Mouse (Mus musculus) Patski (cell line): ENCODE measurements around the gene Ptcd1. TPM values are rescaled to one million over a fixed set of nuclear protein-coding genes. Genes with fewer than 3 reads are reported as not detected.

ENCODE experiments used
- ATAC-seq: fragments of 100-300 bp; one replicate; pipeline ENCODE4 v1.8.0; 2021
- CTCF ChIA-PET: fragments of 350-600 bp; sonication (Branson Sonifier 250); formaldehyde crosslinking; loops from one replicate; lab custom pipeline; 2022; ENCODE audit warnings: inconsistent platforms; lab: Charles Lee
- POLR2A ChIA-PET: fragments of 350-600 bp; sonication (Branson Sonifier 250); formaldehyde crosslinking; loops from one replicate; lab custom pipeline; 2022; ENCODE audit warnings: antibody characterized with exemption, inconsistent platforms; lab: Charles Lee
- DNase-seq: peaks from one replicate; pipeline ENCODE4 v3.0.0-alpha.2; 2011; ENCODE audit warnings: low read depth, low spot score
- H3K27me3 ChIP-seq: fragments of 371-371 bp; one replicate; pipeline ENCODE4 v1.5.1; 2021
- CTCF ChIP-seq: fragments of 100-300 bp; IDR thresholded peaks from one replicate; pipeline ENCODE4 v1.5.1; 2021
- in situ Hi-C: fragments of 300-500 bp; cut with MboI; formaldehyde crosslinking; loops from 3 replicates; pipeline ENCODE4 v1.11.1; 2018; ENCODE audit warnings: low pct_unique_long_range_greater_than_20kb, mixed read lengths
- polyA plus RNA-seq: library from polyadenylated mRNA; unstranded; gene quantifications from one replicate; pipeline ENCODE4 v1.2.3, GENCODE M21; 2021

Gene Ptcd1
- polyA plus RNA-seq, 1 experiment from 2014 or later, result 16.9 TPM

GRCm38 (mm10) chr5:145202446-145202845 lies 35.5 kb upstream of the Ptcd1 start:
- TF ChIP-seq CTCF, result no peak
- no peak for ATAC-seq
- DNase-seq, result no peak
- CTCF ChIA-PET, result no interaction called here
- in situ Hi-C loops, result no loop called here
- H3K27me3 ChIP-seq, result no peaks in the 10 kb centered on the region
- POLR2A ChIA-PET, result no interaction called here

GRCm38 (mm10) chr5:145201321-145201991 lies 34.5 kb upstream of the Ptcd1 start, which contains the start of gene Zkscan14:
Gene Zkscan14 (minus strand): TSS chr5:145201868.
- ATAC-seq, result no peak
- no peak for TF ChIP-seq CTCF
- H3K27me3 ChIP-seq, result no peaks in the 10 kb centered on the region
- ChIA-PET POLR2A (interaction anchor here (1.5 kb wide), 1 partner anchor 11 kb away, joined by 3 read pairs; no protein-coding TSS in a partner anchor), CTCF (interaction anchor here (1.1 to 1.7 kb wide), 2 partner anchors 11 to 12 kb away, joined by 3 to 5 read pairs; no protein-coding TSS in a partner anchor)
- DNase-seq, result peak; percentile 47
- in situ Hi-C loops, result no loop called here

GRCm38 (mm10) chr5:145200387-145200786 lies 33.5 kb upstream of the Ptcd1 start:
- in situ Hi-C loops, result no loop called here
- DNase-seq, result no peak
- no peak for ATAC-seq
- ChIA-PET CTCF (interaction anchor here (1.1 to 1.7 kb wide), 3 partner anchors 10 to 13 kb away, joined by 3 to 5 read pairs (median 3); no protein-coding TSS in a partner anchor), POLR2A (interaction anchor here (1.3 to 1.5 kb wide), 2 partner anchors 10 to 31 kb away, joined by 3 read pairs; partner anchors contain the start of gene Zfp655)
- TF ChIP-seq CTCF, result no peak
- H3K27me3 ChIP-seq, result no peaks in the 10 kb centered on the region

- ChIA-PET CTCF (no interaction called here), POLR2A (no interaction called here)
- no peak for ATAC-seq
Measured at GRCm38 (mm10) chr5:145191962-145192361, 25.1 kb upstream of the Ptcd1 start, which contains the start of gene Atp5j2. Gene Atp5j2 (minus strand): TSS chr5:145192062.

GRCm38 (mm10) chr5:145190875-145191798 lies 24.2 kb upstream of the Ptcd1 start:
- in situ Hi-C loops, result no loop called here
- ChIA-PET POLR2A (interaction anchor here (0.6 to 1.5 kb wide), 3 partner anchors 14 to 1109 kb away, joined by 3 to 7 read pairs (median 6); partner anchors contain the start of gene Zkscan5), CTCF (interaction anchor here (1.4 to 3.2 kb wide), 4 partner anchors 10 to 24 kb away, joined by 3 to 9 read pairs (median 5); partner anchors contain the start of genes Cpsf4, Ptcd1 and Zkscan14)
- no peaks in the 10 kb centered on the region for H3K27me3 ChIP-seq
- ATAC-seq, result peak; percentile 73
- DNase-seq, result peak; percentile 38
- TF ChIP-seq CTCF, result no peak

More at GRCm38 (mm10) chr5:145191962-145192361, 25.1 kb upstream of the Ptcd1 start, which contains the start of gene Atp5j2:
- no peaks in the 10 kb centered on the region for H3K27me3 ChIP-seq
- in situ Hi-C loops, result no loop called here
- no peak for TF ChIP-seq CTCF
- DNase-seq, result no peak

GRCm38 (mm10) chr5:145190373-145190772 lies 23.5 kb upstream of the Ptcd1 start:
- no peaks in the 10 kb centered on the region for H3K27me3 ChIP-seq
- CTCF ChIA-PET, result interaction anchor here (1.4 to 3.2 kb wide), 4 partner anchors 10 to 23 kb away, joined by 3 to 9 read pairs (median 5); partner anchors contain the start of genes Cpsf4, Ptcd1 and Zkscan14
- POLR2A ChIA-PET, result interaction anchor here (0.6 to 1.5 kb wide), 4 partner anchors 10 to 1110 kb away, joined by 3 to 7 read pairs (median 4); partner anchors contain the start of gene Zkscan5
- DNase-seq, result no peak
- TF ChIP-seq CTCF, result no peak
- in situ Hi-C loops, result no loop called here
- no peak for ATAC-seq

GRCm38 (mm10) chr5:145189416-145189815 lies 22.5 kb upstream of the Ptcd1 start:
- CTCF ChIA-PET, result interaction anchor here (0.7 to 3.2 kb wide), 5 partner anchors 9 to 22 kb away, joined by 3 to 9 read pairs (median 3); partner anchors contain the start of genes Cpsf4 and Ptcd1
- no peak for DNase-seq
- in situ Hi-C loops, result no loop called here
- TF ChIP-seq CTCF, result no peak
- no peaks in the 10 kb centered on the region for H3K27me3 ChIP-seq
- ATAC-seq, result no peak
- POLR2A ChIA-PET, result interaction anchor here (0.6 to 1.5 kb wide), 6 partner anchors 9 to 74 kb away, joined by 3 to 6 read pairs (median 3); partner anchors contain the start of gene Zkscan5

GRCm38 (mm10) chr5:145185244-145185643 lies 18.3 kb upstream of the Ptcd1 start:
- no peaks in the 10 kb centered on the region for H3K27me3 ChIP-seq
- ChIA-PET POLR2A (interaction anchor here (1.0 kb wide), 1 partner anchor 13 kb away, joined by 3 read pairs; no protein-coding TSS in a partner anchor), CTCF (interaction anchor here (2.6 kb wide), 1 partner anchor 17 kb away, joined by 8 read pairs; the partner anchor contains the start of genes Cpsf4 and Ptcd1)
- in situ Hi-C loops, result no loop called here
- TF ChIP-seq CTCF, result no peak
- DNase-seq (no peak), ATAC-seq (no peak)

GRCm38 (mm10) chr5:145178461-145178980 lies 11.6 kb upstream of the Ptcd1 start:
- in situ Hi-C loops, result no loop called here
- ChIA-PET CTCF (interaction anchor here (2.5 kb wide), 1 partner anchor 11 kb away, joined by 9 read pairs; no protein-coding TSS in a partner anchor), POLR2A (no interaction called here)
- DNase-seq, result no peak
- no peak for ATAC-seq
- TF ChIP-seq CTCF, result no peak
- no peaks in the 10 kb centered on the region for H3K27me3 ChIP-seq
